Mouse (Mus musculus): Measurements from ENCODE around the gene Eno3. TPM values are rescaled to one million over a fixed set of nuclear protein-coding genes. Genes with fewer than 3 reads are reported as not detected.

Eno3 gene
- polyA plus RNA-seq (2012; ENCODE audit: low replicate concordance): 15.7 and 25.1 TPM in 2 replicates

DNA sequence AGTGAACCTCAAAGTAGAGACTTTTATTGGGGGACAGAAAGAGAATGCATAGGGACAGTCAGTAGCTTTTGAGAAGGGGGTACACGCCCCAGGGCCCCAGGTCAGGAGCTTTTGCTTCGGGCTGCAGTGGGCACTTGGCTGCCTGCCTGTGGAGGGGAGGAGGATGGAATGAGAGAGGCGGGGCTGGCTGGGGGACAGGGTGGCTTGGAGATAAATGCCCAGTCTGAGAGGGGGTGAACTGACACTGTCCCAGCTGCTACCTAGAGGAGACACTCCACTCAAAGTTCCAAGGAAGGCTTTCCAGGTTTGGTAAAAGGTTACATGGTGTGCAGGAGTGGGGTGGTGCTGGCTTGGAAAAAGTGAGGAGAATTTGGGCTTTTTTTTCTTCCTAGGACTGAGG is at the start of gene Eno3:
Gene Eno3 (plus strand): TSS at position 239 of the 400 bp plus-strand sequence.

DNA sequence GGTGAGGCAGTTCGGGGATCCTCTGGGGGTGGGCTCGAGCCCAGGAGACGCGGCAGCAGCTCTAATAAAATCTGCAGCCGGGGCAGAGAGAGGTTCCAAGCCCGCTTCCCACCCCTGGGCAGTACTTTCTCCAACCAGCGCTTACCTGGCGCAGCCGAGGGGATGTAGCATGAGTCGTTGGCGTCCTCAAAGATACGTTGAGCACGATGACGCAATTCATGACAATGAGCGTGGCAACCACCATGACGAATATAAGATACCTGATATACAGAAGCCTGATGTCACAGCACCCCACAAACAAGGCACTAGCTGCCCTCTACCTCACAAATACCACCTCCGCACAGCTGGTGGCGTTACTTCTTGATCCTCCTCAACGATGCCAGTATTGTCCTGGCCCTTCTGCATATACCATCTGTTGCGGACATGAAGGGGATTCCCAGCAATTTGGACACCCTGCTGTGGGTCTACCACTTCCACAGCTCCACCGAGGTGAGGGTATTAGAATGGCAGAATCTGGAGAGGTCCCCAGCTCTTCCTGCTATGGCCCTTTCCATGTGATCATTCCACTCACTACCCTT is 41.4 kb upstream of the Eno3 start, which contains the start of gene 4930544D05Rik:
Gene 4930544D05Rik (plus strand): TSS at position 333 of the 578 bp plus-strand sequence.

DNA sequence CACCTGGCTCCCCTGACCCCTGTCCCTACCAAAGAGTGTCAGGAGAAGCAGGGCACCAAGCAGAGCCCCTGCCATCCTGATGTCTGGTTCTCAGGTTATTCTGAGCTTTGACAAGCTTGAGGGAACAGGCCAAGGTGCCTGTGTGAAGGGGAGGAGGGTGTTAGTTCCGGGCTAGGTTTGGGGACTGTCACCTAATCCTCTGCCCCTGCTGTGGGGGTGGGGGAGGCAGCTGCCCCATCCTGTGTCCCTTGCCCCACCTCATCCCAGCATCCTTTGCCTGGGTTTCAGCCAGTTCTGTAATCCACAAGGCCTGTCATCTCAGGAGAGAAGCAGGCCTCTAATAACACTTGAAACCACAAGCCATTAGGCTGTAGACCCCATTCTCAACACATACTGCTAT is 37.9 kb upstream of the Eno3 start, which contains the start of gene Chrne:
Gene Chrne (minus strand): TSS at position 116 of the 400 bp plus-strand sequence.

DNA sequence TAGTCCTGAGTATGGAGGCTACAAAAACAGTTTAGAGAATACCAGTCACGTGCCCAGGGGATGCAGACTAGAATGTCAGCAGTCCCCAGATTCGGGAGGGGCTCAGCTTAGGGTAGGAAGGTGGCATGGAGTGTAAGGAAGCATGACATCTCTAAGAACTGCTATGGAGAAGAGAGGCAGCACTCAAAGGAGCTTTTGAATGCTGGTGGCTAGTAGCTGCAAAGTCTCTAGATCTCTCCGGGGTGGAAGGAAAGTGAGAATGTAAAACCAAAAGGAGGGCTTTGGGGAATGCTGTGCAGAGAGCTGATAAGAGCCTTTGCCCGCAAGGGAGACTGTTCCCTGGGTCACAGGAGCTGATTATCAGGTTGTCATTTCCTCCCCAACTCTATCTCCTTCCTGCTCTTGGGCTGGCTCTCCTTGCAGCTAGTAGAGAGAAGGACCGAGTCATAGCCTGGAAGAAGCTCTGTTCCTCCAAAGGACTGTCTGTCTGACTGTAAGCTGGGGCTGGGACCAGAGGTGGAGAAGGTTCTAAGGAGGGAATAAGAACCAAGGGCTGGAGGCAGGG is 18.2 kb upstream of the Eno3 start, which contains the start of gene Gp1ba:
Gene Gp1ba (plus strand): TSS at position 409 of the 565 bp plus-strand sequence.

DNA sequence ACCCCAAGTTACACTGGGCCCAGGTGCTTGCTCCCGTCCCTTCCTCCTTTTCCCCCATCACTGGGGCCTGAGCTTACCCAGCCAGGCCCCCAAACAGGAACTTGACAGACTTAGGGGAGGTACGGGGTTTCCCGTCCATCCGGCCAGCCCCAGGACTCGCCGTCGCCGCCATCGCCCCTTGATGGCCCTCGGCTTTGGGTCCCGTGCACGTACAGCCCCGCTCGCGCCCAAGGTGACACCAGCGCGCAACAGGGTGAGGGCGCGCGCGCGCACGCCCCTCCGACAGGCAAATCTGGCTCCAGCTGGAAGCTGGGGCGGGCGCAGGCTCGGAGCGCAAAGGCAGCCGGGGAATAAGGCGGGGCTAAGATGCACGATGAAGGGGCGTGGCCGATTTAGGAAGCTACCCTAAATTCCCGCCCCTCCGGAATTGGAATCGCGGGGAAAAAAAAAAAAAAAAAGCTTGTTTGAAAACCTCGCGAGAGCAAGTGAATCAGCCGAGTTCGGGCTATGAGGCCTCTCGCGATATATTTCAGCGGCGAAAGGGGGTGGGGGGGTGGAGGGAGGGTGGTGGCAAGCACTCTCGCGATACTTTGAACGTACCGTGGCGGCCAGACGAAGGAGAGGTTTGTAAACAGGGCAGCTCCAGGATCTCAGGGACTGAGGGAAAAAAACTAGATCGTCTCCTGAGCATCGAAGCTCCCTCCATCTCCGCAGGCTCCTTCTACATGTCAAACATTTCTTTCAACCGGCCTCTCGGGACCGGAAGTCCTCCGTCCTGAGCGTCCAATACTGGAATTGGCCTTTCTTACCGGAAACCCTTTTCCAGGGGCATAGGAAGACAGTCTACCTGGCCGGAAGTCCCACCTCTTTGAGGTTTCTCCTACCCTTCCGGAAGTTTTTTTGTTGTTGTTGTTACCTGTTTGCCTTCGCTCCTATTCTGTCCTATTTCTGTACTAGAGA is 10.0 kb upstream of the Eno3 start, which contains the start of the genes Rnf167 and Slc25a11:
Gene Rnf167 (plus strand): TSS at position 545 of the 960 bp plus-strand sequence.
Gene Slc25a11 (minus strand): TSS at position 789 of the 960 bp plus-strand sequence.

DNA sequence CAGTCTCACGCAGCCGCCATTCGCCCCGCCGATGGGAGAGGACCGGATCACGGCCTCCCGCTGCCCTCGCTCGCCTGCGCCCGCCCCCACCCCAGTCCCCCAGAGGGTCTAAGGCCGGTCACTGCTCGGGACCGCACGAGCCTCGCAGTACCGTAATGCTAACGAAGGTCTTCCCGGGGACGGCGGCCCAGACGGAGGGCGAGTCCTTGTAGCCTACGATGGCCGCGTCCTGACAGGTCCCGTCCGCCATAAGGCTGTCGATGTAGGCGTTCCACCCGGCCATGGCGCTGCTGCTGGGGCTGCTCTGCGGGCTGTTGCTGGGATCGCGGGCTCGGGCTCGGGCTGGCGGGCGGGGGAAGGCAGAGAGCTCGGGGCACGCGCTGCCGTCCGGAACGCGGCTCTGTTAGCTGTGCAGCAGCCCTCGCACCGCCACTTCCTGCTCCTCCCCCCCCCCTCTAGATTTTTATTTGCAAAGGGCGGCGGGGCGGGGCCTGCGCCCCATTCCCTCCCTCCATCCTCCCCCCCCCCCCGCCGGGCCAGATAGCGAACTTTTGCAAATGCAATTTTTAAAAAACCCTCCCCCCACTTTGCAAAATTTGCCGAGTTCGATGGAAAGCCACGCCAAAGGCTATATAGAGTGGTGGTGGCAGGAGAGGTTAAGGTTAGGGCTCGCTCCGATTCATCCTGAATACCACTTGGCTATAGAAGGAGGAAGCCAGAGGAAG is 2.6 kb upstream of the Eno3 start, which contains the start of gene Pfn1:
Gene Pfn1 (minus strand): TSS at position 447 of the 725 bp plus-strand sequence.

DNA sequence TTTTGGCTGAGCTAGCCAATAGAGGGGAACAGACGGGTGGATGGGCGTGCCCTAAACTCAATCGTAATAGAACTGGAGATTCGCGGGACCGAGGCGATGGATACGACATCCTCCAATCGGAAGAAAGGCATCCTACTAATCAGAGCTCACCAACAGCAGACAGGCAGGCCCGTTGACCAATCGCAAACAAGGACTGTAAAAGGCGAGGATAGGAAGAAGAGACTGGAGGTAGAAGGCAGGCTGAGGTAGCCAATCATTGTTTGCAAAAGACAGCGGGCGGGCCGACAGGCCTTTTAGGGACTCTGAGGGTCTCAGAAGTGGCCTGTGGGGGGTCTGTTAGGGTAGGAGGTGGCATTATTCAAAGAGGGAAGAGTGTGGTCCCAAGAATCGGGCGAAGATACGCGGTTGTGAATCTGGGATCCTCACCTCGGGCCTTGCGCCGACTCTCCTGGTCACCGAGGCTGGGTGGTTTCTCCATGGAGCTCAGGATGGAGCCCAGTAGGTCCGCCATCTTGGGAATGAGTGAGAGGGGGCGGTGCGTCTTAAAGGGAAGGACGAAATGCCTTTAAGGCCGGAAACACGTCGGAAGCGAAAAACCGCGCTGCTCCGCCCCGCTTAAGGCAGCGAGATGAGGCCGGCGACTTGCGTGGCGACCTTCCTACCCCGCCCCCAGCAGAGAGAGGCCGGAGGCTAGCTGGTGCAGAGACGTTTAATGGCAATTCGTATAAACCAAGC is 11.9 kb downstream of the Eno3 start, which contains the start of gene Spag7:
Gene Spag7 (minus strand): TSS at position 646 of the 735 bp plus-strand sequence.

DNA sequence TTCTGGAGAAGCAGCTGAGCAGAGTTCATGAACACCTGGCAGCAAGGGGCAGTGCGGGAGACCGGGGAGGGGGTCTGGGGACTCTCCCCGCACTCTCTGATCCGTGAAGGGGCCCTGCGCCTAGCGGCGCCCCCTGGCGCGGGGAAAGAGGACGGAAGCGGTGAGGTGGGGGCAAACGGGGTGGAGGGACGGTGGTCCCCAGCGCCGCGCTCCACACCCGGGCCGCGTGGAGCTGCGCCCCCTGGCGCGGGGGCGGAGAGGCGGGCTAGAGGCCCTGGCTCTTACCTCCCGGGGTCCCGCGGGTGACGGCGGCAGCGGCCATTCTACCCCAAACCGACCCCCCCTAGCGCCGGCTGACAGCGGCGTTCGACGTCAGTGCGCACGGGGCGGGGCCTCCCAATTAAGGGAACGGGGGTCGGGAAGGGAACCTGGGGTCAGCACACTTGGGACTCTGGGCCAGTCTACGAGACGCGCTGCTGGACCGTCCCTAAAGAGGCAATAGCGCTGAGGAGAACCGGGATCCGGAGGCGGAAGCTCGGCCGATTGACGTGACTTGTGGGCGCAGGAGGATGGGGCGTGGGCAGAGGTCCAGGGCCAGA is 30.7 kb downstream of the Eno3 start, which contains the start of gene Camta2:
Gene Camta2 (minus strand): TSS at position 505 of the 599 bp plus-strand sequence.

DNA sequence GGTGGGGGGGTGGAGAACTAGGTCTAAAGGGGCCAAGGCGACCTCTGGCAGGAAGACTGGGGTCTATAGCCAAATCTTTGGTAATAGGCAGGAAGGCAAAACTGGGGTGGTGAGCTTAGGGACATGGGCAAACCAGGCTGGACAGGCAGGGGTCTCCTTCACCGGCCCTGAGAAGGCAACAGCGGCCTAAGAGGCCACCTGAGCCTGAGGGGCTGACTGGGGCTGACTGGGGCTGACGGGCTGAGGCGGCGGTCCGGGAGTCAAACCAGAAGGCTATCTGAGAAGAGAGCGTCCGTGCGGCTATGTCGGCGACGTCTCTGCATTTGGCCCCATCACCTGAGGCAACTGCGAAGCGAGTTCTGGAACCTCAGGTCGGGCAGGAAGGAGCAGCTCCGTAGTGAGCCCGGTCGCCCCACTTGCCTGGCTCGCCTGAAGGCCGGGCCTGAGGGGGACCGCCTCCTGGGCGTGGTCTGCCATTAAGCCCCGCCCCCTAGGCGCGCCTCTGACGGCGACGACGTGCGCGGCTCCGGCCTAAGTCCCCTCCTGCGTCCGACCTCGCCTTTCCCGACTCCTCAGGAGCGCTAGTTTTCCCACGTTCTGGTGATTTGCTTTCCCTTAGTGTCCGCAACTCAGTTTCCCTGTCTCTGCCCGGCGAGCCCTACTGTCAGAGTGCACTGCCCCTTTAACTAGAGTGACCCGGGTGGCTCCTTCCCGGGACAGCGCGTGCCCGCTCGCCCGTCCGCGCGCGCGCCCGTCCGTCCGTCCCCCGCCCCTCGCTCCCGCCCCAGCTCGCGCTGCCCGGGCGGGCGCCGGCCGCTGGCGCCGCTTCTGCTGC is 42.9 kb downstream of the Eno3 start, which contains the start of the genes Inca1 and Kif1c:
Gene Inca1 (minus strand): TSS at position 434 of the 835 bp plus-strand sequence.
Gene Kif1c (plus strand): TSS at position 827 of the 835 bp plus-strand sequence.

Other genes starting within 250 kb of the Eno3 start
- 34.5 and 61.0 TPM in 2 replicates for gene Pelp1, start 247.2 kb upstream of the Eno3 start, polyA plus RNA-seq (2012; ENCODE audit: low replicate concordance)
- 412 and 439 TPM in 2 replicates for gene Arrb2, start 224.6 kb upstream of the Eno3 start, polyA plus RNA-seq (2012; ENCODE audit: low replicate concordance)
- 13.9 and 47.2 TPM in 2 replicates for gene Med11, start 205.3 kb upstream of the Eno3 start, polyA plus RNA-seq (2012; ENCODE audit: low replicate concordance)
- gene Zmynd15, start 197.8 kb upstream of the Eno3 start, polyA plus RNA-seq (2012; ENCODE audit: low replicate concordance): 2.2 and 3.7 TPM in 2 replicates
- 5.5 and 6.1 TPM in 2 replicates for gene Cxcl16, start 197.2 kb upstream of the Eno3 start, polyA plus RNA-seq (2012; ENCODE audit: low replicate concordance)
- 0.40 and 1.2 TPM in 2 replicates for gene Tm4sf5, start 152.0 kb upstream of the Eno3 start, polyA plus RNA-seq (2012; ENCODE audit: low replicate concordance)
- not detected in 2 replicates for gene Vmo1, start 142.6 kb upstream of the Eno3 start, polyA plus RNA-seq (2012; ENCODE audit: low replicate concordance)
- gene Gltpd2, start 138.0 kb upstream of the Eno3 start, polyA plus RNA-seq (2012; ENCODE audit: low replicate concordance): not detected in 2 replicates
- gene Psmb6, start 131.8 kb upstream of the Eno3 start, polyA plus RNA-seq (2012; ENCODE audit: low replicate concordance): 57.2 and 129 TPM in 2 replicates
- gene Gm40193, start 124.3 kb upstream of the Eno3 start, polyA plus RNA-seq (2012; ENCODE audit: low replicate concordance): not detected in 2 replicates
- 2.8 and 4.8 TPM in 2 replicates for gene Pld2, start 117.1 kb upstream of the Eno3 start, polyA plus RNA-seq (2012; ENCODE audit: low replicate concordance)
- 149 and 293 TPM in 2 replicates for gene Mink1, start 94.3 kb upstream of the Eno3 start, polyA plus RNA-seq (2012; ENCODE audit: low replicate concordance)
- not detected in 2 replicates for gene 4930544D05Rik, start 41.4 kb upstream of the Eno3 start, polyA plus RNA-seq (2012; ENCODE audit: low replicate concordance)
- gene Chrne, start 38.0 kb upstream of the Eno3 start, polyA plus RNA-seq (2012; ENCODE audit: low replicate concordance): 0.98 and 1.9 TPM in 2 replicates
- gene Gp1ba, start 18.1 kb upstream of the Eno3 start, polyA plus RNA-seq (2012; ENCODE audit: low replicate concordance): 0.47 and 1.1 TPM in 2 replicates
- 97.5 and 293 TPM in 2 replicates for gene Rnf167, start 10.0 kb upstream of the Eno3 start, polyA plus RNA-seq (2012; ENCODE audit: low replicate concordance)
- gene Slc25a11, start 9.7 kb upstream of the Eno3 start, polyA plus RNA-seq (2012; ENCODE audit: low replicate concordance): 60.4 and 82.0 TPM in 2 replicates
- gene Pfn1, start 2.6 kb upstream of the Eno3 start, polyA plus RNA-seq (2012; ENCODE audit: low replicate concordance): 4,148 and 9,034 TPM in 2 replicates
- 87.8 and 103 TPM in 2 replicates for gene Spag7, start 12.2 kb downstream of the Eno3 start, polyA plus RNA-seq (2012; ENCODE audit: low replicate concordance)
- 59.8 and 107 TPM in 2 replicates for gene Camta2, start 30.9 kb downstream of the Eno3 start, polyA plus RNA-seq (2012; ENCODE audit: low replicate concordance)
- gene Inca1, start 43.0 kb downstream of the Eno3 start, polyA plus RNA-seq (2012; ENCODE audit: low replicate concordance): 0.36 and 0.41 TPM in 2 replicates
- gene Kif1c, start 43.3 kb downstream of the Eno3 start, polyA plus RNA-seq (2012; ENCODE audit: low replicate concordance): 37.7 and 84.2 TPM in 2 replicates
- gene Zfp3, start 107.0 kb downstream of the Eno3 start, polyA plus RNA-seq (2012; ENCODE audit: low replicate concordance): 3.1 and 3.2 TPM in 2 replicates
- 4.7 and 5.1 TPM in 2 replicates for gene Scimp, start 155.4 kb downstream of the Eno3 start, polyA plus RNA-seq (2012; ENCODE audit: low replicate concordance)
- 15.9 and 45.8 TPM in 2 replicates for gene Rabep1, start 187.6 kb downstream of the Eno3 start, polyA plus RNA-seq (2012; ENCODE audit: low replicate concordance)